Mouse (Mus musculus) cerebellum, adult 2 months (tissue): ENCODE results near the gene Ube2q2. TPM values are rescaled to one million over a fixed set of nuclear protein-coding genes. Genes with fewer than 3 reads are reported as not detected.

ENCODE experiments used
- DNase-seq, 2 experiments: peaks; one replicate each; pipeline ENCODE4 v3.0.0; 2021
- H3K27ac ChIP-seq: fragments of 200-500 bp; 2 replicates; pipeline ENCODE4 v1.5.1; 2012; ENCODE audit warnings: low read length, control low read depth, inconsistent platforms; ENCODE audit not compliant: insufficient read depth
- H3K27me3 ChIP-seq: fragments of 200-500 bp; 2 replicates; pipeline ENCODE4 v1.6.1; 2012; ENCODE audit warnings: inconsistent platforms, mild to moderate bottlenecking, low read length, moderate library complexity; ENCODE audit not compliant: control insufficient read depth, insufficient read depth
- H3K4me1 ChIP-seq: fragments of 200-500 bp; 2 replicates; pipeline ENCODE4 v1.6.1; 2011; ENCODE audit warnings: low read length; ENCODE audit not compliant: control insufficient read depth, insufficient read depth
- H3K4me3 ChIP-seq: fragments of 200-500 bp; replicated peaks from 2 replicates; pipeline ENCODE3; 2011; ENCODE audit warnings: mild to moderate bottlenecking, low read depth, low read length, control low read depth; ENCODE audit not compliant: insufficient read depth
- CTCF ChIP-seq: fragments of 200-500 bp; IDR thresholded peaks from 2 replicates; pipeline ENCODE4 v1.5.1; 2011; ENCODE audit warnings: low read depth, mild to moderate bottlenecking, control low read depth, low read length, moderate library complexity, borderline replicate concordance; ENCODE audit not compliant: insufficient read depth
- POLR2A ChIP-seq: fragments of 200-500 bp; IDR thresholded peaks from 2 replicates; pipeline ENCODE4 v1.6.1; 2011; ENCODE audit warnings: low read length, control low read depth, borderline replicate concordance; ENCODE audit not compliant: insufficient read depth
- WGBS: fragments of 180-500 bp; shearing (Covaris S2); methylation state at CpG from one replicate; pipeline ENCODE4 v1.1.7; 2018; 5-methylcytosine and 5-hydroxymethylcytosine counted together
- polyA plus RNA-seq: library from polyadenylated mRNA; depleted of rRNA; stranded (reverse); fragments of >200 nt; gene quantifications from 2 replicates; pipeline ENCODE4 v1.2.3, GENCODE M21; 2012

Gene Ube2q2
- polyA plus RNA-seq, 1 experiment, result 54.9 TPM

DNA sequence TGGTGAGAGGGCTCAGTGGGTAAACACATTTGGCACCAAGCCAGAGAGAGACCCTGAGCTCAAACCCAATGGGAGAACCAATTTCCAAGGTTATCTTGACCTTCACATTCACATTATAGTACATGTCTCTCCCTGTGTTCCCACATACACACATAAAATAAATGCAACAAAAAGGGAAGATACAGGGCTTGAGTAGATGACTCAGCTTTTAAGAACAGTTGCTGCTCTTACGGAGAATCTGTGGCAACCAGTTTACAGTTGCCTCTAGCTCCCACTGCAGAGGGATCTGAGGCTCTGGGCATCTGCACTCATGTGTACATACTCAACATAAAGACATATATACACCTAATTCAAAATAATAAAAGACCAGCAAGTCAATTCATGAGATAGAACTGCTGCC is 49.6 kb downstream of the Ube2q2 start:
- no peak overlapping the region for H3K27ac ChIP-seq
- 93% methylated on average over 1 of the region's 1 CpGs for WGBS
- no peak for DNase-seq

DNA sequence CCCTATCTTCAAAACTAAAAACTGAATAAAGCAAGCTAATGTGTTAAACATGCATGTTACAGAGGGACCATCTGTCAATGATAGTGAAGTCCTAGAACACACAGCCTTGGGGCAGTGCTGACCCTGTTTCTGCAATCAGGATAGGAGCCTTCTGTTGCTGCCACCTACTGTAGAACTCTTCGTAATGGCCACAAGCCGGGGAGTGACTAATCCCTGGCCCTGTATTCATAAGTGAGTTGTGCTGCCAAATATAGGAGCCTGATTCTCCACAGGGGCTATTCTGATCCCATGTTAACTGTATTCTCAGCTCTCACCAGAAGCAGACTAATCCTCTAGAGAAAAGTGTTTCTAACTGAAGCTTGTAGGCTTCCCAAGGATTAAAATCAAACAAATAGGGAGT is 50.7 kb downstream of the Ube2q2 start:
- no peak overlapping the region; the same call in 1 of the 2 replicates for H3K27ac ChIP-seq
- WGBS, result 6% methylated on average over 2 of the region's 2 CpGs
- peak; percentile 50 for TF ChIP-seq CTCF
- TF ChIP-seq POLR2A, result no peak
- no peaks in the 10 kb centered on the region for H3K27me3 ChIP-seq
- peaks cover 3% of the 10 kb centered on the region; the same call in 1 of the 2 replicates for H3K4me1 ChIP-seq
- H3K4me3 ChIP-seq, result no peak overlapping the region
- DNase-seq, result peak; percentile 62 to 89

More for the DNA sequence above, 49.6 kb downstream of the Ube2q2 start:
- Histone ChIP-seq H3K4me3 (no peak overlapping the region), H3K27me3 (no peaks in the 10 kb centered on the region), H3K4me1 (peaks cover 3% of the 10 kb centered on the region; the same call in 1 of the 2 replicates)
- TF ChIP-seq CTCF (no peak), POLR2A (no peak)

DNA sequence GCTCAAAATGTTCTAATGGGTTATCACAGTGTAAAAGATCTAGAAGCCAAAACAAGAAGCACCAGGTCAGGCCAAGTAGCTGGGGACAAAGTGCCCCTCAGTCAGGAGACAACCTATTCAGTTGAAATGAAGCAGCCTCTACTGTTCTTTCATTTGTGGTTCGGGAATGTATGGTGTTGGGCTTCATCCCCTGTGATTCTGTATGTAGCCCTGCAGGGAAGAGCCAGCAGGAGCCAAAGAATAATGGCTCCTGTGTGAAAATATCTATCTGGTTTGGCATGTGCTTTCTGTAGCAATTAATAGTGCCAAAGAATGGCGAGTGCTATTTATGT is 59.8 kb downstream of the Ube2q2 start:
- peak overlapping the region; percentile 75 for H3K4me3 ChIP-seq
- H3K27ac ChIP-seq, result peak overlapping the region; percentile 70; the same call in 1 of the 2 replicates
- no peak for DNase-seq
- H3K27me3 ChIP-seq, result no peaks in the 10 kb centered on the region
- no peak for TF ChIP-seq POLR2A
- no peak for TF ChIP-seq CTCF
- WGBS, result 0% methylated on average over 2 of the region's 2 CpGs
- H3K4me1 ChIP-seq, result peaks cover 6% of the 10 kb centered on the region

DNA sequence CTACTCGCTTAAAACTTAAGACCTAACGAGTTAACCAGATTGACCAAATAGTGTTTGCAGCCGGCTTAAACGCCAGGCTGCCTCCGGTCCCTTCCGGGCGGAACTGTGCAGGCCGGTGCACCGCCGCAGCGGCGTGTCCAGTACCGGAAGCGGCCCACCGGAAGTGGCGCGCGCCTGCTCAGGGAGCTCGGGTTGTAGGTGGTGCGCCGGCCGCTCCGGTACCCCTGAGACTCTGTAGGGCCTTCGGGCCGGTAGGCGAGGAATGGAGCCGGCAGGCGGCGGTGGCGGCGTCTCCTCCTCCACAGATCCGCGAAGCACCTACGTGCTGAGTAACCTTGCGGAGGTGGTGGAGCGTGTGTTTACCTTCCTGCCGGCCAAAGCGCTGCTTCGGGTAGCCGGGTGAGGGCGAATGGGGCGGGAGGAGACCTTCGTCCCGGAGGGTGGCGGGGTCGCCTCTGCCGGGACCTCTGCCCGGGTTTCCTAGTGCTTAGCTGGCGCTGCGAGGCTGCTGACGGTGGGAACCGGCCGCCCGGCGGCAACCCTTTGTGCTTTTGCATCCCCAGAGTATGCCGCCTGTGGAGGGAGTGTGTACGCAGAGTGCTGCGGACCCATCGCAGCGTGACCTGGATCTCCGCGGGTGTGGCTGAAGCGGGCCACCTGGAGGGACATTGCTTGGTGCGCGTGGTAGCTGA is 60.3 kb downstream of the Ube2q2 start, which contains the start of gene Fbxo22:
Gene Fbxo22 (plus strand): TSS at position 136 of the 692 bp plus-strand sequence.
- H3K27ac ChIP-seq, result peak within 1 kb of the TSS; percentile 70
- peak within 1 kb of the TSS; percentile 75 for H3K4me3 ChIP-seq
- no peak for TF ChIP-seq CTCF
- peak; percentile 80; the same call in 1 of the 2 replicates for TF ChIP-seq POLR2A
- H3K27me3 ChIP-seq, result no peaks in the 10 kb centered on the region
- peaks cover 6% of the 10 kb centered on the region for H3K4me1 ChIP-seq
- under 1% methylated on average over 65 of the region's 65 CpGs for WGBS
- DNase-seq, result peak; percentile 88 to 89

DNA sequence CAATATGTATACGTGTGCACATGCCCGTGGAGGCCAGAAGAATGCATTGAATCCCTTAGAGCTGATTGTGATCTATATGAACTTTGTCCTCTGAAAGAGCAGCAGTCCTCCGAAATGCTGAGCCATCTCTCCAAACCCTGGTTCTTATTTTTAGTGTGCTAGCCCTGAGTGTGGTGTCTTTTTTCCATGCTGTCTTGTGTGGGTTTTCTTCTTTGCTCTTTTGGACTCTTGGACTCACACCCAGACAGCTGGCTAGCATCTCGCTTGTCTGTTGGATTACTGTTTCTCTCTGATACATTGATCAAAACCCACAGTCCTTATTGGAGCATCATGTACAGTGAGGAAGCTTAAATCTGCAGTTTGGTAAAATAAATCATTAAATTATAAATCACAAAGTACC is 63.0 kb downstream of the Ube2q2 start:
- no peak for DNase-seq
- Histone ChIP-seq H3K4me3 (no peak overlapping the region), H3K4me1 (peaks cover 6% of the 10 kb centered on the region), H3K27ac (no peak overlapping the region), H3K27me3 (no peaks in the 10 kb centered on the region; the same call in 1 of the 2 replicates)
- WGBS, result 51% methylated on average over 4 of the region's 4 CpGs
- TF ChIP-seq POLR2A, result no peak
- TF ChIP-seq CTCF, result no peak

DNA sequence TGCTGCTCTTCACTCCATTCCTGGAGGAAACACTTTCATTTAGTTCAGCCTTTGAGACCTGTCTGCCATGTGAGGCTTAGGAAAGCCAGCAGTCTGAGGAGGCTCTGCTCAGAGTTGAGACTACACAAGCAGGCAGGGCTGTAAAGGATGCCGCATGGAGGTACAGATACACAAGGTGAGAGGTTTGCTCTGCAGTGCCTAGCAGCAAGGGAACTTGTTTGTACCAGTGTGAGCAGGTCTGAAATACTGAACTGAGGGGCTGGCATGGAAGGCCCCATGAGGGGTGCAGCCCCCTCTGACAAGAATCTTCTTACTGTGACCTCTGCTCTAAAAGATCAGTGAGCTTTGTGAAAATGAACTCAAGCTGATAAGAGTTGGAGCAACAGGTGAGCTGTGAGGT is 64.7 kb downstream of the Ube2q2 start:
- Histone ChIP-seq H3K27me3 (no peaks in the 10 kb centered on the region; the same call in 1 of the 2 replicates), H3K27ac (no peak overlapping the region), H3K4me3 (no peak overlapping the region), H3K4me1 (peaks cover 6% of the 10 kb centered on the region)
- no peak for TF ChIP-seq POLR2A
- no peak for TF ChIP-seq CTCF
- WGBS, result 96% methylated on average over 1 of the region's 1 CpGs
- no peak for DNase-seq

DNA sequence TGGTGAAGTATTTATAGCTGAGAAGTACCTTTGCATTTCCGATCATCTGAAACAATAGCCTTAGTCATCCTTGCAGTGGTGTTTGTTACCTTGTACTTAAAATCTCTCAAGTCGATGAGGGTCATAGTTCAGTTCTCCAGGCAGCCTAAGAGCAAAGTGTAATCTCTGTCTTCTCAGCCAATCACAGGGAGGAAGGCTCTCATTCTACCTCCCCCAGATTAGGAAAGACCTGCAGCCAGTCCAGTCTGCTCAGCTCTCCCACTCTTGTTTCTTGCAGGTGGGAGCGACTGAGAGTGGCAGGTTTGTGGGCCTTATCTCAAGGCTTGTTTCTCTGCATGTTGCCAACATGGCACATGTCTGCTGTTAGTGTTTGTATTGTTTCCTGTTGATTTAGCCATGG is 66.4 kb downstream of the Ube2q2 start:
- 90% methylated on average over 3 of the region's 3 CpGs for WGBS
- no peak for TF ChIP-seq POLR2A
- no peak for TF ChIP-seq CTCF
- H3K27me3 ChIP-seq, result no peaks in the 10 kb centered on the region; the same call in 1 of the 2 replicates
- no peak overlapping the region for H3K4me3 ChIP-seq
- no peak for DNase-seq
- H3K27ac ChIP-seq, result no peak overlapping the region
- peaks cover 6% of the 10 kb centered on the region for H3K4me1 ChIP-seq

DNA sequence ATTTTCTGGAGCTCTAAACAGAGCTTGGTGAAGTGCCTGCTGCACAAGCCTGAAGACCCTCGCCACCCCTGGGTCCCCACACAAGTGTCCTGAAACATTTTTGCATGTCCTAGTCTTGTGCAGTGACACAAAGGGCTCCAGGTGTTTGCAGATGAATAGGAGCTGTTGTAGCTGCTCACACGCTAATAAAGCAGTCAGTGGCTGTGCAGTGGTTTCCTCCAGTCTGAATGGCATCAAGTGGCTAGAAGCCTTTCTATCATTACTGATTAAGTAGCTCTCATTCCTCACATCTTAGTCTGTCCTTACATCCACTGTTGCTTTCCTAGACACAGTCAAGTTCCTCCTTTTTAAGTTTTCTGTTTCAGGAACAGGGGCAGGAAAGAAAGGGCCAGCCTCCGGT is 67.0 kb downstream of the Ube2q2 start:
- H3K27ac ChIP-seq, result no peak overlapping the region
- WGBS, result 85% methylated on average over 3 of the region's 3 CpGs
- no peak overlapping the region for H3K4me3 ChIP-seq

More for the DNA sequence above, 67.0 kb downstream of the Ube2q2 start:
- DNase-seq, result no peak
- no peak for TF ChIP-seq CTCF
- TF ChIP-seq POLR2A, result no peak
- Histone ChIP-seq H3K4me1 (peaks cover 6% of the 10 kb centered on the region), H3K27me3 (no peaks in the 10 kb centered on the region; the same call in 1 of the 2 replicates)
